Mouse (Mus musculus) liver, embryonic 14.5 days (tissue): ENCODE measurements around the gene Rcbtb2. TPM values are rescaled to one million over a fixed set of nuclear protein-coding genes. Genes with fewer than 3 reads are reported as not detected.
"Not testable (repeated sequence)": the region's sequence is repeated elsewhere in the genome, so short reads cannot be mapped to it uniquely, and the experiment has no call there.

Source experiments
- ATAC-seq: fragments of 200-750 bp; cut with Nextera tagmentation; 2 replicates; pipeline ENCODE4 v1.8.0; 2017; ENCODE audit warnings: moderate number of reproducible peaks, mild to moderate bottlenecking, moderate library complexity; ENCODE audit not compliant: insufficient read depth
- DNase-seq, 3 experiments: peaks; one replicate each; pipeline ENCODE4 v3.0.0-alpha.2; 2012 to 2013; ENCODE audit warnings: low read depth in 3 of 3, low spot score in 3 of 3
- H3K27ac ChIP-seq: fragments of 300-500 bp; sonication (generic); 2 replicates; pipeline ENCODE4 v1.5.1; 2014; ENCODE audit warnings: moderate library complexity, mild to moderate bottlenecking, control low read depth, inconsistent platforms
- H3K27me3 ChIP-seq: fragments of 300-500 bp; sonication (generic); 2 replicates; pipeline ENCODE4 v1.6.1; 2014; ENCODE audit warnings: mild to moderate bottlenecking, low read length, moderate library complexity; ENCODE audit not compliant: control insufficient read depth, insufficient read depth
- H3K36me3 ChIP-seq: fragments of 300-500 bp; sonication (generic); replicated peaks from 2 replicates; pipeline ENCODE4 v1.6.1; 2014; ENCODE audit warnings: low read depth; ENCODE audit not compliant: control insufficient read depth, insufficient read depth
- H3K4me1 ChIP-seq, 2 experiments: fragments of 200-500 bp in 1 of 2; fragments of 300-500 bp in 1 of 2; sonication (generic) in 1 of 2; replicated peaks; 2 replicates each; pipeline ENCODE4 v1.6.1; 2012 to 2014; ENCODE audit warnings: antibody characterized with exemption in 1 of 2, inconsistent platforms in 1 of 2, low read length in 1 of 2; ENCODE audit not compliant: control insufficient read depth in 2 of 2, insufficient read depth in 2 of 2
- H3K4me2 ChIP-seq: fragments of 300-500 bp; sonication (generic); 2 replicates; pipeline ENCODE4 v1.6.1; 2014; ENCODE audit warnings: low read depth, mild to moderate bottlenecking, control low read depth, moderate library complexity
- H3K4me3 ChIP-seq, 2 experiments: fragments of 200-500 bp in 1 of 2; fragments of 300-500 bp in 1 of 2; sonication (generic) in 1 of 2; 2 replicates each; pipeline ENCODE4 v1.5.1; 2012 to 2014; ENCODE audit warnings: low read depth in 2 of 2, low read length in 2 of 2, mild to moderate bottlenecking in 2 of 2, control low read depth in 1 of 2, inconsistent platforms in 1 of 2, moderate library complexity in 1 of 2; ENCODE audit not compliant: insufficient read depth in 1 of 2
- H3K9ac ChIP-seq: fragments of 300-500 bp; sonication (generic); replicated peaks from 2 replicates; pipeline ENCODE4 v1.6.1; 2014; ENCODE audit warnings: mild to moderate bottlenecking, control low read depth, moderate library complexity
- H3K9me3 ChIP-seq: fragments of 300-500 bp; sonication (generic); 2 replicates; pipeline ENCODE4 v1.6.1; 2016; ENCODE audit warnings: low read length, mixed read lengths; ENCODE audit not compliant: control insufficient read depth
- CTCF ChIP-seq: IDR thresholded peaks from 2 replicates; pipeline ENCODE4 v1.5.1; 2016; ENCODE audit warnings: antibody characterized with exemption, low read depth, control low read depth
- EP300 ChIP-seq: IDR thresholded peaks from 2 replicates; pipeline ENCODE4 v1.6.1; 2016; ENCODE audit warnings: antibody characterized with exemption, low read depth
- WGBS: fragments of 180-500 bp; shearing (Covaris S2); extraction: QIAGEN DNeasy Blood & Tissue Kit; methylation state at CpG from one replicate; pipeline ENCODE4 v1.1.7; 2014; ENCODE audit not compliant: insufficient replicate concordance; 5-methylcytosine and 5-hydroxymethylcytosine counted together
- polyA plus RNA-seq, 2 experiments: library from polyadenylated mRNA; depleted of rRNA in 1 of 2; stranded (reverse) in 1 of 2; unstranded in 1 of 2; fragments of >200 nt; fragmentation: Nextera tagmentation in 1 of 2; extraction: Ambion mirVana in 1 of 2; gene quantifications; 2 replicates each; pipeline versions ENCODE4 v1.2.1 to v1.2.3; 2012 to 2014

The Rcbtb2 gene
- polyA plus RNA-seq, 2 experiments, result 7.9 to 20.3 TPM

- TF ChIP-seq EP300, result no peak
- no peak for TF ChIP-seq CTCF
- WGBS, result 24% methylated on average over 6 of the region's 6 CpGs
- H3K9me3 ChIP-seq, result no peaks in the 10 kb centered on the region
- ATAC-seq (no peak), DNase-seq (no peak)
- no peaks in the 10 kb centered on the region for H3K27me3 ChIP-seq
- no peak overlapping the region for H3K27ac ChIP-seq
- no peak overlapping the region for H3K4me2 ChIP-seq
- no peak overlapping the region for H3K9ac ChIP-seq
- no peaks in the 10 kb centered on the region for H3K36me3 ChIP-seq
- H3K4me1 ChIP-seq, result peaks cover 0 to 14% of the 10 kb centered on the region in 2 experiments; a peak in 2 of 4 replicates
- no peak overlapping the region for H3K4me3 ChIP-seq
These were observed 14.9 kb upstream of the Rcbtb2 start for GRCm38 (mm10) chr14:73107952-73108351.

GRCm38 (mm10) chr14:73110682-73111081, 12.2 kb upstream of the Rcbtb2 start:
- TF ChIP-seq CTCF, result no peak
- no peak for TF ChIP-seq EP300
- no peak for ATAC-seq
- Histone ChIP-seq H3K4me2 (no peak overlapping the region), H3K9me3 (no peaks in the 10 kb centered on the region), H3K36me3 (no peaks in the 10 kb centered on the region), H3K27ac (no peak overlapping the region), H3K4me3 (no peak overlapping the region), H3K9ac (no peak overlapping the region), H3K27me3 (no peaks in the 10 kb centered on the region), H3K4me1 (peaks cover 0 to 14% of the 10 kb centered on the region in 2 experiments; a peak in 2 of 4 replicates)
- 62% methylated on average over 3 of the region's 3 CpGs for WGBS
- no peak for DNase-seq

- no peak overlapping the region for H3K9ac ChIP-seq
- DNase-seq (no peak), ATAC-seq (no peak)
- H3K4me2 ChIP-seq, result no peak overlapping the region
- H3K27me3 ChIP-seq, result no peaks in the 10 kb centered on the region
- 67% methylated on average over 1 of the region's 1 CpGs for whole genome bisulfite sequencing
- TF ChIP-seq EP300 (no peak), CTCF (no peak)
- H3K4me1 ChIP-seq, result peaks cover 0 to 14% of the 10 kb centered on the region in 2 experiments; a peak in 2 of 4 replicates
- H3K27ac ChIP-seq, result no peak overlapping the region
- H3K36me3 ChIP-seq, result no peaks in the 10 kb centered on the region
- no peaks in the 10 kb centered on the region for H3K9me3 ChIP-seq
- no peak overlapping the region for H3K4me3 ChIP-seq
These were observed 11.7 kb upstream of the Rcbtb2 start for GRCm38 (mm10) chr14:73111091-73111490.

- TF ChIP-seq CTCF (no peak), EP300 (no peak)
- WGBS, result 46% methylated on average over 12 of the region's 12 CpGs
- no peaks in the 10 kb centered on the region for H3K9me3 ChIP-seq
These were observed 10.5 kb upstream of the Rcbtb2 start for GRCm38 (mm10) chr14:73112186-73112840.

GRCm38 (mm10) chr14:73114952-73115351, 7.9 kb upstream of the Rcbtb2 start:
- H3K9ac ChIP-seq, H3K4me2 ChIP-seq, H3K36me3 ChIP-seq, DNase-seq, H3K4me3 ChIP-seq, ATAC-seq, H3K27ac ChIP-seq, H3K27me3 ChIP-seq, H3K9me3 ChIP-seq: not testable (repeated sequence)
- peaks cover 0 to 13% of the 10 kb centered on the region in 2 experiments; a peak in 2 of 4 replicates for H3K4me1 ChIP-seq
- 54% methylated on average over 3 of the region's 3 CpGs for WGBS

More at GRCm38 (mm10) chr14:73112186-73112840, 10.5 kb upstream of the Rcbtb2 start:
- ATAC-seq (0 out of 2 replicates have a peak, but pooled peaks have one; percentile 11), DNase-seq (no peak)
- Histone ChIP-seq H3K4me1 (peaks cover 0 to 10% of the 10 kb centered on the region in 2 experiments; a peak in 2 of 4 replicates), H3K27me3 (no peaks in the 10 kb centered on the region), H3K4me2 (no peak overlapping the region), H3K27ac (no peak overlapping the region), H3K4me3 (no peak overlapping the region), H3K9ac (no peak overlapping the region), H3K36me3 (no peaks in the 10 kb centered on the region)
